Comparison of ENCODE assay signal across 10 mouse cellular contexts in the genomic region with DNA sequence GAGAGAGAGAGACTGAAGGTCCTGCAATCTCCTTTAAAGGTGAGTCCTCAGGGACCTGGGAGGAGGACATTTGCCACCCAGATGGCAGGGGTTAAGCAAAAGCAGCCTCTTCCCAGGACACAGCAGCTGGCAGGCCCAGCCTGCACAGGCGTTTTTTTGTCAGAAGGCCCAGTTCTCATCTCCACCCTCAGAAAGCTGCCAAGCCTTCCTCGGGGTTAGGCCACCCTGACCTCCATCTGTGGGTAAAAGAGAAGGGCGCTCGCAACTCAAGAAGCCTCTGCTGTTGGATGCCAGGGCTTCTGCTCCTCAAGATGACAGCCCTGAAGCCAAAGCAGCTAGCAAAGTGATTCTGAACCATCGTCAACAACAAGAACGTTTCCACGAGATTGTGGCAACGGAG.
A peak's percentile ranks its signal among the peaks of the same experiment; 100 is the strongest.
DNase-seq lines count a peak whose midpoint lies in the region; ATAC-seq lines count a peak whose summit lies in the region.
"Had no signal": no experiment of that assay in that cellular context is flagged by ENCODE, and none has a peak within 500 bp of the region (broad histone marks: within the 10 kb centered on the region; RNA-seq: fewer than 3 reads in every experiment).

No protein-coding gene starts in this region.

- peaks cover 32% of the 10 kb centered on the region for H3K4me1 ChIP-seq in limb, embryonic 10.5 days

- no peaks in the 10 kb centered on the region for H3K27me3 ChIP-seq in limb, embryonic 10.5 days (ENCODE audit: low read depth, poor library complexity, severe bottlenecking)
- H3K27me3 ChIP-seq: limb, embryonic 12.5 days; neural tube, embryonic 12.5 days had no signal

- DNase-seq in cerebellum, adult 11 months = peak; percentile 7
- peak; percentile 14 for DNase-seq in 3T3-L1 (ENCODE audit: low read depth, low spot score)
- peak; percentile 89 for DNase-seq in gastrocnemius, postnatal 25 days
- DNase-seq in limb, embryonic 10.5 days (ENCODE audit: low spot score) = no peak
- DNase-seq in thymus, postnatal 25 days = no peak
- DNase-seq in left cerebral cortex, adult 18-20 months (ENCODE audit: low spot score in 2 of 2) = no peak

- H3K9me3 ChIP-seq in limb, embryonic 10.5 days (replicated peaks) = no peaks in the 10 kb centered on the region
- H3K9me3 ChIP-seq: limb, embryonic 12.5 days; neural tube, embryonic 12.5 days had no signal

- no peak overlapping the region for H3K4me3 ChIP-seq in limb, embryonic 10.5 days
- H3K4me3 ChIP-seq: limb, embryonic 12.5 days; neural tube, embryonic 12.5 days had no signal

- no peaks in the 10 kb centered on the region for H3K36me3 ChIP-seq in limb, embryonic 10.5 days
- H3K36me3 ChIP-seq: limb, embryonic 12.5 days; neural tube, embryonic 12.5 days had no signal

- ATAC-seq in cerebellum, adult (ENCODE audit: insufficient number of reproducible peaks, low FRiP score, low TSS enrichment) = no peak
- no peak for ATAC-seq in granulocyte monocyte progenitor cell, adult 5-6 weeks (replicated peaks; ENCODE audit: poor library complexity, severe bottlenecking)

- H3K27ac ChIP-seq in limb, embryonic 10.5 days = 0 out of 2 replicates have a peak overlapping the region, but pooled peaks have one; percentile 48
- H3K27ac ChIP-seq: limb, embryonic 12.5 days; neural tube, embryonic 12.5 days had no signal

- 68% methylated on average over 8 of the region's 8 CpGs for WGBS in limb, embryonic 10.5 days

Comparison
In these comparisons a context has a peak if more than half of its experiments do, and no peak if none do; other contexts are left out.
1. DNase-seq: peak in cerebellum, adult 11 months (single experiment), 3T3-L1 (single experiment) and gastrocnemius, postnatal 25 days (single experiment); none in limb, embryonic 10.5 days (single experiment), thymus, postnatal 25 days (single experiment) and left cerebral cortex, adult 18-20 months (0 of 2).